Mouse (Mus musculus): ENCODE data around the gene Ang. TPM values are rescaled to one million over a fixed set of nuclear protein-coding genes. Genes with fewer than 3 reads are reported as not detected.
A peak's percentile ranks its signal among the peaks of the same experiment; 100 is the strongest.

Gene Ang
- polyA plus RNA-seq, 1 experiment, result 3.5 TPM

DNA sequence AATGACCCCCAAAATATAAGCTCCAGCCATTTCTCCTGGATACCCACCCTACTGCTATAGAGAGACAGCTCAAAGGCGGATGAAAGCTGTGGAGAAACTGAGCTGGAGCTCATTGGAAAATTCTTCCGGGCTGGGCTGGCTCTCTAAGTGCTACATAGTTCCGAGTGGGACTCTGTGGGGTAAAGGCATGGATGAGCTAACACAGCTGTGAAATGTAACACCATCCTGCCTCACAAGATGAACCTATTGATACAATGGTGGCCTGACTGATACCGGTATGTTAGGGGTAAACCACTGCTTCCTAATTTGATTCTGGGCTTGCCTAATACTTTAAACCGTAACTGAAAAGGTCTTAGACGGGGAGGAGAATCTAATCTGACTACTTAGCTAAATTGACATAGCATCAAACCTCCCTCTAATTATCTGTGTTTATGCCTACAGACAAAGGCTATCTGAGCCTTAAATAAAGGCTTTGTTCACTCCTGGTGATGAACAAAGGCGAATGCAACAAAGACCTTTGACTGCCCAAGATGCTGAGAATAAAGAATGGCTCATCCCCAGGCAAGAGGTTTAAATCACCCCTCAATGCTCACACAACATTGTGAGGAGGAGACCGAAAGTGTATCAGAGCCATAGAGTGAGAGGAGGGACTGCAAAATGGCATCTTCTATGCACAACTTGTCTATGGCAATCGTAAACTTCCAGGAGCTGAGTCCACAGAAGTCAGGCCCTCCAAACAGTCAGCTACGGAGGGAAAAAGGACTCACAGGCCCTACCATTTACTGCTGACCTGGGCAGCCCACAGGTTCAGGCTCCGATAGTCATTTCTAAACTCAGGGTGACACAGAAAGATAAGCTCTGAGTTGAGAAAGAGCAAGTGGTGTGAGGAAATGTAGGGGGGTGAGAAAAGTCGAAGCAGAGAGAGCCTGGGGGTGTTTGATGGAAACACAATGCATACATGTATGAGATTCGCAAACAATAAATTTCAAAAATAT lies 36.4 kb upstream of the Ang start:
- Histone ChIP-seq H3K36me3 (ENCODE audit: control insufficient read depth, insufficient read depth, low read length) (no peaks in the 10 kb centered on the region), H3K27me3 (ENCODE audit: control insufficient read depth, insufficient read depth, low read length) (no peaks in the 10 kb centered on the region), H3K27ac (ENCODE audit: insufficient read depth, low read length) (no peak overlapping the region), H3K4me3 (ENCODE audit: extremely low read depth, insufficient read depth, insufficient read length) (no peak overlapping the region), H3K4me1 (ENCODE audit: control insufficient read depth, insufficient read depth, insufficient read length) (peaks cover 3% of the 10 kb centered on the region; the same call in 1 of the 2 replicates)
- no peak for TF ChIP-seq CTCF (IDR thresholded peaks at IDR 0.05; ENCODE audit: extremely low read depth, insufficient read depth, insufficient read length, insufficient replicate concordance)
- TF ChIP-seq POLR2A (IDR thresholded peaks at IDR 0.05; ENCODE audit: low read depth, low read length), result no peak
- 84% methylated on average over 13 of the region's 13 CpGs for whole genome bisulfite sequencing
- no peak for DNase-seq (ENCODE audit: low read depth in 1 of 2, low spot score in 2 of 2)

DNA sequence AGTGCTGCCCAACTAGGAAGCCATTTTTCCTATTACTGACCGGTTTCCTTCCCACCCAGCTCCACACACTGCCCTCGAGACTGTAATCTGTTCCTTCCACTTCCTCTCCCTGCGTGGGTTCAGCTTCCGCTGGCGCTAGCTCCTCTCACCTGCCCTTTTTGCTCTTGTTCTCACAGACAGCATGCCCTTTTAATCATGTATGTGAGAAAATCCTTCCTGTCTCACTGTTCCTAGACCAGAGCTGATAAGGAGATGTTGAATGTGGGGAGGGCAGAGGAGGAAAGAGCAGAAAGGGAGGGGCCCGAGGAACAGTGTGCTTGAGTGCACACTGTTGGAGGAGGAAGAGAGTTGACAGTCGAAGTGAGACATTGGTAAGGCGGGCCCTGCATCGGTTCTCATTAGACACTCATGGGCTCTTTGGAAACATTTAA lies 33.5 kb upstream of the Ang start, which contains the start of gene Rnase12:
TSS of gene Rnase12 (minus strand) at position 261 of the 431 bp plus-strand sequence.
- H3K36me3 ChIP-seq (ENCODE audit: control insufficient read depth, insufficient read depth, low read length), result no peaks in the 10 kb centered on the region
- peaks cover 3% of the 10 kb centered on the region; the same call in 1 of the 2 replicates for H3K4me1 ChIP-seq (ENCODE audit: control insufficient read depth, insufficient read depth, insufficient read length)
- 11% methylated on average over 9 of the region's 9 CpGs for WGBS
- TF ChIP-seq POLR2A (IDR thresholded peaks at IDR 0.05; ENCODE audit: low read depth, low read length), result no peak
- TF ChIP-seq CTCF (IDR thresholded peaks at IDR 0.05; ENCODE audit: extremely low read depth, insufficient read depth, insufficient read length, insufficient replicate concordance), result no peak
- no peak within 1 kb of the TSS for H3K27ac ChIP-seq (ENCODE audit: insufficient read depth, low read length)
- peak within 1 kb of the TSS; percentile 40; the same call in 1 of the 2 replicates for H3K4me3 ChIP-seq (ENCODE audit: extremely low read depth, insufficient read depth, insufficient read length)
- no peaks in the 10 kb centered on the region for H3K27me3 ChIP-seq (ENCODE audit: control insufficient read depth, insufficient read depth, low read length)
- peak in 1 of 2 experiments; percentile 22 for DNase-seq (ENCODE audit: low read depth in 1 of 2, low spot score in 2 of 2)

DNA sequence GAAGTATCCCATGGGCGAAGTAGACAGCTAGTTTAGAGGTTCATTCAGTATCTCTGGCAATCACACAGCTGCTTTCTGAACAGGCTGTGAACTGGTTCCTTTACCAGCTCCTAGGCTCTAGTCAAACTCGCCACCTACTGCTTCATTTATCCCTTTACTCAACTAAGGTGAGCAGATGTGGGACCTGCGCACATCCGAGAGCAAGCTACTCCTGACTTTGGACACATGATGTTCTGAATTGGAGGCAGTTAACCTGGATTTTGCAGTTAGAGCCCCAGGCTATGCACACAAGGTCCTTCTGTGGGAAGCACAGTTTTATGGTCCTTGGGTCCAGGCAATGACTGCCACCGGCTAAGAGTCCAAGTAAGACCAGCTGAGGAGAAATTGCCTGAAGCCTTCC lies 30.2 kb upstream of the Ang start:
- Histone ChIP-seq H3K36me3 (ENCODE audit: control insufficient read depth, insufficient read depth, low read length) (no peaks in the 10 kb centered on the region), H3K27ac (ENCODE audit: insufficient read depth, low read length) (no peak overlapping the region), H3K4me3 (ENCODE audit: extremely low read depth, insufficient read depth, insufficient read length) (no peak overlapping the region), H3K27me3 (ENCODE audit: control insufficient read depth, insufficient read depth, low read length) (no peaks in the 10 kb centered on the region), H3K4me1 (ENCODE audit: control insufficient read depth, insufficient read depth, insufficient read length) (peaks cover 3% of the 10 kb centered on the region; the same call in 1 of the 2 replicates)
- DNase-seq (ENCODE audit: low read depth in 1 of 2, low spot score in 2 of 2), result no peak
- TF ChIP-seq CTCF (IDR thresholded peaks at IDR 0.05; ENCODE audit: extremely low read depth, insufficient read depth, insufficient read length, insufficient replicate concordance) (no peak), POLR2A (IDR thresholded peaks at IDR 0.05; ENCODE audit: low read depth, low read length) (no peak)
- WGBS, result 93% methylated on average over 5 of the region's 5 CpGs

DNA sequence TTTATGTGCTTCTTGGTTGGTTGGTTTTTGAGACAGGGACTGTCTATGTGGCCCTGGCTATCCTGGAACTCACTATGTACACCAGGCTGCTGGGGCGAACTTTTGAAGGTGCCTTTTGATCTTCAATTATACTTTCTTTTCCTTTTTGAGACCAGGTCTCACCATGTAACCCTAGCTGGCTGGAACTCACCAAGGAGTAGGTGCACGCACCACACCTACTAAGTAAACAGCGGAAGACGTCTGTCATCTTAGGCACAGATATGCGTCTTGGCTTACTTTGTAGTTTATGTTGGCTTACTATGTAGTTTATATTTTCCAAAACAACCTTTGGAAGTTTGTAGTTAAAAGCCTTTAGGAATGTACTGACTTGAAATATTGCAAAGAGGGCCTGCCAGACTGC lies 22.0 kb upstream of the Ang start:
- no peaks in the 10 kb centered on the region for H3K27me3 ChIP-seq (ENCODE audit: control insufficient read depth, insufficient read depth, low read length)
- no peaks in the 10 kb centered on the region for H3K36me3 ChIP-seq (ENCODE audit: control insufficient read depth, insufficient read depth, low read length)
- TF ChIP-seq POLR2A (IDR thresholded peaks at IDR 0.05; ENCODE audit: low read depth, low read length), result no peak
- TF ChIP-seq CTCF (IDR thresholded peaks at IDR 0.05; ENCODE audit: extremely low read depth, insufficient read depth, insufficient read length, insufficient replicate concordance), result no peak
- no peak overlapping the region for H3K27ac ChIP-seq (ENCODE audit: insufficient read depth, low read length)
- no peaks in the 10 kb centered on the region for H3K4me1 ChIP-seq (ENCODE audit: control insufficient read depth, insufficient read depth, insufficient read length)
- no peak for DNase-seq (ENCODE audit: low read depth in 1 of 2, low spot score in 2 of 2)
- no peak overlapping the region for H3K4me3 ChIP-seq (ENCODE audit: extremely low read depth, insufficient read depth, insufficient read length)
- 93% methylated on average over 5 of the region's 5 CpGs for WGBS

DNA sequence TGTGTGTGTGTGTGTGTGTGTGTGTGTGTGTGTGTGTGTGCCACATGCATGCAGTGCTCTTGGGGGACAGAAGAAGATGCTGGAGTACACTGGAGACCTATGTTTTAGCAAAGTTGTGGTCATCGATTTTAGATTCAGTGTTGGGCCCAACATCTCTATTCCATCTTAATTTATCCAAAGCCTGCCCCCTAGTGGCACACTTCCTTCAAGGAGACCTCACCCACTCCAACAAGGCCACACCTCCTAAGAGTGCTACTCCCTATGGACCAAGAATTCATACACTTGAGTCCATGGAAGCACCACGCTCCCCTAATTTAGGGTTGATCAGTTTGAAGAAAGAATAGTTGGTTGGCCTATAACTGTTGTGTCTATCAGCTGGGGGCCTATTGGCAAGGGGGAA lies 21.3 kb upstream of the Ang start:
- TF ChIP-seq POLR2A (IDR thresholded peaks at IDR 0.05; ENCODE audit: low read depth, low read length) (no peak), CTCF (IDR thresholded peaks at IDR 0.05; ENCODE audit: extremely low read depth, insufficient read depth, insufficient read length, insufficient replicate concordance) (peak; percentile 0; the same call in 1 of the 2 replicates)
- no peaks in the 10 kb centered on the region for H3K4me1 ChIP-seq (ENCODE audit: control insufficient read depth, insufficient read depth, insufficient read length)
- peak in 1 of 2 experiments; percentile 43 for DNase-seq (ENCODE audit: low read depth in 1 of 2, low spot score in 2 of 2)
- H3K4me3 ChIP-seq (ENCODE audit: extremely low read depth, insufficient read depth, insufficient read length), result no peak overlapping the region
- no peak overlapping the region for H3K27ac ChIP-seq (ENCODE audit: insufficient read depth, low read length)
- H3K36me3 ChIP-seq (ENCODE audit: control insufficient read depth, insufficient read depth, low read length), result no peaks in the 10 kb centered on the region
- 83% methylated on average over 2 of the region's 2 CpGs for WGBS
- H3K27me3 ChIP-seq (ENCODE audit: control insufficient read depth, insufficient read depth, low read length), result no peaks in the 10 kb centered on the region

DNA sequence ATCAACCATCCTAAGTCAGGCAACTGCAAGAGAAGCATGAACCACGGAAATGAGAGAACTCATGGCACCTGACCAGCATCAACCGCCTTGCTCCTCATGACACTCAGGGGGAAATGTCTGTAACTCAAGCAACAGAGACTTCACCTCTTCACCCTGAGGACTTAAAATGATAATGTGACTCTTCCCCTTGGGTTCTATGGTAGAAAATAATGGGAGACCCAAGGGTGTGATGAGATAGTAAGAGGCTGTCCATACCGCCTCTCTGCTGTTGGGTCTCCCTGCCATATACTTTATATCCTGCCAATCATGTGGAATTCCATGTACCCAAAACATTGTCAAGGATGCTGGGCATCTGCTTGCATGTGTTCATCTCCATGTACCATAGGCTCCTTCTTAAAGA lies 16.6 kb upstream of the Ang start, which contains the start of gene Olfr750:
TSS of gene Olfr750 (minus strand) at position 101 of the 400 bp plus-strand sequence.
- Histone ChIP-seq H3K27me3 (ENCODE audit: control insufficient read depth, insufficient read depth, low read length) (no peaks in the 10 kb centered on the region), H3K27ac (ENCODE audit: insufficient read depth, low read length) (no peak within 1 kb of the TSS), H3K4me1 (ENCODE audit: control insufficient read depth, insufficient read depth, insufficient read length) (no peaks in the 10 kb centered on the region), H3K36me3 (ENCODE audit: control insufficient read depth, insufficient read depth, low read length) (no peaks in the 10 kb centered on the region), H3K4me3 (ENCODE audit: extremely low read depth, insufficient read depth, insufficient read length) (no peak within 1 kb of the TSS)
- DNase-seq (ENCODE audit: low read depth in 1 of 2, low spot score in 2 of 2), result no peak
- WGBS, result 89% methylated on average over 3 of the region's 3 CpGs
- TF ChIP-seq CTCF (IDR thresholded peaks at IDR 0.05; ENCODE audit: extremely low read depth, insufficient read depth, insufficient read length, insufficient replicate concordance) (no peak), POLR2A (IDR thresholded peaks at IDR 0.05; ENCODE audit: low read depth, low read length) (no peak)

Data from spleen, adult 2 months (tissue).